Mouse (Mus musculus): ENCODE data around the gene Dut. TPM values are rescaled to one million over a fixed set of nuclear protein-coding genes. Genes with fewer than 3 reads are reported as not detected.
A peak's percentile ranks its signal among the peaks of the same experiment; 100 is the strongest.
"Not testable (repeated sequence)": the region's sequence is repeated elsewhere in the genome, so short reads cannot be mapped to it uniquely, and the experiment has no call there.

Gene Dut
- total RNA-seq, 1 experiment from 2014 or later = 263 TPM

GRCm38 (mm10) chr2:125252275-125252674, 5.3 kb downstream of the Dut start:
- peak; percentile 30 for ATAC-seq (replicated peaks; ENCODE audit: low read depth, poor library complexity, severe bottlenecking)

GRCm38 (mm10) chr2:125253699-125254098, 6.7 kb downstream of the Dut start:
- ATAC-seq (replicated peaks; ENCODE audit: low read depth, poor library complexity, severe bottlenecking) = no peak

GRCm38 (mm10) chr2:125254630-125255029, 7.6 kb downstream of the Dut start:
- no peak for ATAC-seq (replicated peaks; ENCODE audit: low read depth, poor library complexity, severe bottlenecking)

GRCm38 (mm10) chr2:125255886-125256285, 8.9 kb downstream of the Dut start:
- ATAC-seq (replicated peaks; ENCODE audit: low read depth, poor library complexity, severe bottlenecking) = no peak

GRCm38 (mm10) chr2:125259230-125260120, 12.5 kb downstream of the Dut start:
- peak; percentile 64 for ATAC-seq (replicated peaks; ENCODE audit: low read depth, poor library complexity, severe bottlenecking)

- no peak for ATAC-seq (replicated peaks; ENCODE audit: low read depth, poor library complexity, severe bottlenecking)
Observed at GRCm38 (mm10) chr2:125260326-125260725, 13.3 kb downstream of the Dut start.

GRCm38 (mm10) chr2:125263056-125263455, 16.1 kb downstream of the Dut start:
- 0 out of 2 replicates have a peak, but pooled peaks have one; percentile 43 for ATAC-seq (replicated peaks; ENCODE audit: low read depth, poor library complexity, severe bottlenecking)

GRCm38 (mm10) chr2:125263753-125264152, 16.8 kb downstream of the Dut start:
- no peak for ATAC-seq (replicated peaks; ENCODE audit: low read depth, poor library complexity, severe bottlenecking)

- no peak for ATAC-seq (replicated peaks; ENCODE audit: low read depth, poor library complexity, severe bottlenecking)
Observed at GRCm38 (mm10) chr2:125268876-125269275, 21.9 kb downstream of the Dut start.

GRCm38 (mm10) chr2:125275617-125276016, 28.6 kb downstream of the Dut start:
- ATAC-seq (replicated peaks; ENCODE audit: low read depth, poor library complexity, severe bottlenecking) = no peak

GRCm38 (mm10) chr2:125276692-125277091, 29.7 kb downstream of the Dut start:
- ATAC-seq (replicated peaks; ENCODE audit: low read depth, poor library complexity, severe bottlenecking) = no peak

GRCm38 (mm10) chr2:125278474-125278873, 31.5 kb downstream of the Dut start:
- ATAC-seq (replicated peaks; ENCODE audit: low read depth, poor library complexity, severe bottlenecking) = peak; percentile 76

- ATAC-seq (replicated peaks; ENCODE audit: low read depth, poor library complexity, severe bottlenecking) = not testable (repeated sequence)
Observed at GRCm38 (mm10) chr2:125279995-125280394, 33.0 kb downstream of the Dut start.

- ATAC-seq (replicated peaks; ENCODE audit: low read depth, poor library complexity, severe bottlenecking) = peak; percentile 48
Observed at GRCm38 (mm10) chr2:125282334-125283206, 35.6 kb downstream of the Dut start.

- no peak for ATAC-seq (replicated peaks; ENCODE audit: low read depth, poor library complexity, severe bottlenecking)
Observed at GRCm38 (mm10) chr2:125285777-125286176, 38.8 kb downstream of the Dut start.

- ATAC-seq (replicated peaks; ENCODE audit: low read depth, poor library complexity, severe bottlenecking) = no peak
Observed at GRCm38 (mm10) chr2:125290197-125290965, 43.4 kb downstream of the Dut start.

GRCm38 (mm10) chr2:125291101-125291500, 44.1 kb downstream of the Dut start:
- no peak for ATAC-seq (replicated peaks; ENCODE audit: low read depth, poor library complexity, severe bottlenecking)

- no peak for ATAC-seq (replicated peaks; ENCODE audit: low read depth, poor library complexity, severe bottlenecking)
Observed at GRCm38 (mm10) chr2:125292616-125293015, 45.6 kb downstream of the Dut start.

GRCm38 (mm10) chr2:125293969-125294491, 47.0 kb downstream of the Dut start:
- ATAC-seq (replicated peaks; ENCODE audit: low read depth, poor library complexity, severe bottlenecking) = no peak

- ATAC-seq (replicated peaks; ENCODE audit: low read depth, poor library complexity, severe bottlenecking) = no peak
Observed at GRCm38 (mm10) chr2:125295526-125295925, 48.5 kb downstream of the Dut start.

Measured in common myeloid progenitor, adult 5-6 weeks (primary cell).